Mouse (Mus musculus) heart, embryonic 11.5 days (tissue): Measurements from ENCODE around the gene Ubash3b. TPM values are rescaled to one million over a fixed set of nuclear protein-coding genes. Genes with fewer than 3 reads are reported as not detected.

ENCODE experiments used
- ATAC-seq: fragments of 200-750 bp; cut with Nextera tagmentation; replicated peaks from 2 replicates; pipeline ENCODE4 v1.8.0; 2017; ENCODE audit warnings: moderate library complexity; ENCODE audit not compliant: insufficient number of reproducible peaks, low FRiP score, low TSS enrichment
- H3K27ac ChIP-seq: fragments of 300-500 bp; sonication (generic); 2 replicates; pipeline ENCODE4 v1.5.1; 2014; ENCODE audit warnings: mild to moderate bottlenecking, low read depth, low read length
- H3K27me3 ChIP-seq: fragments of 300-500 bp; sonication (generic); 2 replicates; pipeline ENCODE4 v1.6.1; 2014; ENCODE audit warnings: mild to moderate bottlenecking, low read length, mixed read lengths; ENCODE audit not compliant: control insufficient read depth, insufficient read depth
- H3K36me3 ChIP-seq: fragments of 300-500 bp; sonication (generic); 2 replicates; pipeline ENCODE4 v1.6.1; 2014; ENCODE audit warnings: mild to moderate bottlenecking, low read length, moderate library complexity, mixed read lengths; ENCODE audit not compliant: control insufficient read depth, insufficient read depth
- H3K4me1 ChIP-seq: fragments of 300-500 bp; sonication (generic); 2 replicates; pipeline ENCODE4 v1.6.1; 2014; ENCODE audit warnings: low read length; ENCODE audit not compliant: control insufficient read depth, insufficient read depth
- H3K4me2 ChIP-seq: fragments of 300-500 bp; sonication (generic); 2 replicates; pipeline ENCODE4 v1.6.1; 2014; ENCODE audit warnings: mild to moderate bottlenecking, moderate library complexity
- H3K4me3 ChIP-seq: fragments of 300-500 bp; sonication (generic); 2 replicates; pipeline ENCODE4 v1.5.1; 2014; ENCODE audit warnings: low read depth, low read length
- H3K9ac ChIP-seq: fragments of 300-500 bp; sonication (generic); 2 replicates; pipeline ENCODE4 v1.6.1; 2014; ENCODE audit warnings: mild to moderate bottlenecking, low read depth, low read length, moderate library complexity
- H3K9me3 ChIP-seq: fragments of 300-500 bp; sonication (generic); replicated peaks from 2 replicates; pipeline ENCODE4 v1.6.1; 2016; ENCODE audit warnings: low read length; ENCODE audit not compliant: control insufficient read depth
- WGBS: fragments of 180-500 bp; shearing (Covaris S2); extraction: QIAGEN DNeasy Blood & Tissue Kit; methylation state at CpG from one replicate; pipeline ENCODE4 v1.1.7; 2014; ENCODE audit not compliant: insufficient replicate concordance; 5-methylcytosine and 5-hydroxymethylcytosine counted together
- polyA plus RNA-seq: library from polyadenylated mRNA; unstranded; fragments of >200 nt; fragmentation: Nextera tagmentation; extraction: Ambion mirVana; gene quantifications from 2 replicates; pipeline ENCODE4 v1.2.1, GENCODE M21; 2014

The Ubash3b gene
- polyA plus RNA-seq, 1 experiment from 2014 or later: 15.2 TPM

DNA sequence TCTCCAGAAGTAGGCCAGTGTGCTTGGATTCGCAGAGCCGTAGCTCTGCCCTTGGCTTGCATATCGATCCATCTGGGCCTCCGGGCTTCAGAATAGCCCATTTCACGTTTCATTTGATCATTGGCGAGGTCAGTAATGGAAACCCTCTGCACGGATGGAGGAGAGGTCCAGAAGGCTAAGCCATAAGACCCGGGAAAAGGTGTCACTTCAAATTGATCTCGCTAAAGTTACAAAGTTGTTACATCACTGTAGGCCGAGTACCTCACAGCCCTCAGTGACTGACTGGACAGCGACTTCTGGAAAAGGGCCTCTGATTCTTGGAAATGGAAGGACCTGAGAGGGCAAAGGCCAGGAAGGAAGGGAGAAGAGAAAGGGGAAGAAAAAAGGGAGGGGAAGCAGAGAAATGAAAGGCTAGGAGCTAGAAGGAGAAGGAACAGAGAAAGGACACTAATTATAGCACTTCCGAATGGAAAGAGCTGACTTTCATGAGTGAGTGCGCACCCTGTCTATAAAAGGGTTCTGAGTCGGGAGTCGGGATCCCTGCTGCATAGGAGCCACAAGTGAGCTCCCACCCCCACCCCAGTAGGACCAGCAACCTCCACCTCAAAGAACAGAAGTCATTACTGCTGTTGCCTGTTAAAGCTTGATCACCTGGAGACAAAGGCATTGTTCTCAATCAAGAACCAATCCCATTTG, 3.5 kb downstream of the Ubash3b start:
- Histone ChIP-seq H3K27ac (no peak overlapping the region; the same call in 1 of the 2 replicates), H3K4me2 (peak overlapping the region; percentile 94), H3K9ac (peak overlapping the region; percentile 85; the same call in 1 of the 2 replicates), H3K9me3 (no peaks in the 10 kb centered on the region), H3K4me1 (peaks cover 22% of the 10 kb centered on the region), H3K4me3 (peak overlapping the region; percentile 93), H3K27me3 (no peaks in the 10 kb centered on the region), H3K36me3 (no peaks in the 10 kb centered on the region)
- ATAC-seq: no peak
- WGBS: 21% methylated on average over 15 of the region's 15 CpGs

DNA sequence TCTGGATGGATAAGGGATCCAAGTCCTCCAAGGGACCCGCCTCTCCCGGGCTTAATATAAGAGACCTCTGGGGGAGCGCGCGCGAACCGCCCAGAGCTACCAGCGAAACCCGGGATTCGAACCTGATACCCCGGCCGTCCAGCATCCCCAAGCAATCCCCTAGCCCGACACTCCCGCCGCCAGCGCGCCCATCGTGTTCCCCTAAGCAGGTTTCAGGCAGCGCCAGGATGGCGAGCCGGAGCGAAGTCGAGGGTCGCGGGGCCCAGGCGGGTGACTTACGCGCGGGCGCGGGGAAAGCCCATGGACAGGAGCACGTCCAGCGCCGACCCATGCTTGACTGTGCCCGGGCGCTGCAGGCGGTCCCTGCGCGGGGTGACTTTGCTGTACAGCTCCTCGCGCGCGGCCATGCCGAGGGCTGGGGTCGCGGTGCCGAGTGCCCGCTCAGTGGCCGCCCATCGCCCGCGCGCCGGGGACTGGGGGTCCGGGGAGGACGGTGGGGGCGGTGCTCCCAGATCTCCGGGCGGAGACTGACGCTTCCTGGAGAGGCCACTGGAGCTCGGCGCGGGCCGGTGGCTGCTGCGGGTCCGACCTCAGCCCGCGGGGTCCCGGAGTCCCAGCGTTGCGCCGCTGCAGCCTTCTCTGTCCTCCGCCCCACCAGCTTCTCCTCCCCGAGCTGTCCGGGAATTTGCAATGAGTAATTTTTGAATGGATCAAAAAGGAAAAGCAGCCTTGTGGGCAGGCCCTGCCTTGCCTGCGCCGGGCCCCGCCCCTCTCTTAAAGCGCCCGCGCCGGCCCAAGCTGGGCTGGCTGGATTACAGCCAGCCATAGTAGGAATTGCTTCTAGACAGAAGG, 4.3 kb downstream of the Ubash3b start:
- Histone ChIP-seq H3K4me2 (peak overlapping the region; percentile 94), H3K9ac (peak overlapping the region; percentile 85), H3K27me3 (no peaks in the 10 kb centered on the region), H3K4me3 (peak overlapping the region; percentile 93), H3K27ac (peak overlapping the region; percentile 77), H3K9me3 (no peaks in the 10 kb centered on the region), H3K36me3 (no peaks in the 10 kb centered on the region), H3K4me1 (peaks cover 27% of the 10 kb centered on the region)
- WGBS: under 1% methylated on average over 82 of the region's 82 CpGs
- ATAC-seq: peak; percentile 84

DNA sequence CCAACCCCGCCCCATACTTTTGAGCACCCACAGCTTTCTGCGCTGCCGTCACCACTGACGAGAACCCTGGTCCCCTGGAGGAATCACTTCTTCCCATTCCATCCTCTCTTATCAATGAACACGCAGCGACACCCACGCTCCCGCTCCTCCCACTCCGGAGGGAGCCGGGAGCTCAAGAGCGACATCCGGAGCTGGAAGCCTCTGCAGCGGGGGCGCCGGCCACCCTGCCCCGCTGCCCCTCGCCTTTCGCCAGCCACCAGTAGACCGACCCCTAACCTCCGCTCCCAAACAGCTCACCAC, 4.8 kb downstream of the Ubash3b start:
- Histone ChIP-seq H3K36me3 (no peaks in the 10 kb centered on the region), H3K4me1 (peaks cover 27% of the 10 kb centered on the region), H3K9me3 (no peaks in the 10 kb centered on the region), H3K9ac (peak overlapping the region; percentile 85), H3K4me3 (peak overlapping the region; percentile 93), H3K27ac (no peak overlapping the region), H3K4me2 (peak overlapping the region; percentile 94), H3K27me3 (no peaks in the 10 kb centered on the region)
- no peak; the same call in 1 of the 2 replicates for ATAC-seq
- WGBS: 0% methylated on average over 20 of the region's 20 CpGs

DNA sequence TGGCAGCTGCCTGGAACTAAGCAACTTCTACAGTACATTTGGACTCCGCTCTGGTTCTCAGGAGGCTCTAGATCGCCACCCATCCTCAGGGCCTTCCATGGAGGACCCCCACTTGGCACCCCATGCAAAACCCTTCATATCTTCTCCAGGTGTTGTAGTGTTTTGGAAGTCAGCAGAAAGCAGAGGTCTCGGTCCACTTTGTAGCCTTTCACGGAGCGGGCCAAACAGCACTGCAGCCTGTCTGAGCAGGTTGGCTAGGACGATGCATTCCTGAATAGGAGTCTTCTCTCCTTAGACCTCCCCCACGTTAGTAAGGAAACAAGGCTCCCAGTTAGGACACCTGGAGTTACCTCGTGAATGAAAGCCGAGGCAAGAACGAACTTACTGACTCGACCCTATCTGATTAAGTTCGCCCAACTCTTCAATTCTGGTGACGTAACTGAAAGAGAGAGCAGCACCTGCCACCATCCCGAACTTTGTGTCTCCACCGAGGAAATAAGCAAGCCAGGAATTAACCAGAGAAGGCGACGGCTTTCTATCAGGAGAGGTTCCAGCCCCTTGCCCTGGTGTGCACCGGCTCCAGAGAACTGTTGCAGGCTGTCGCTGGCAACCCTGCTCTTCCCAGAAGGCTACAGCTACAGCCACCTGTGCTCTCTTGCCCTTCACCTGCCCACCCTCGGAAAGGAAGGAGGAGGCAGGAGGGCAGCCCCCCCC, 5.3 kb downstream of the Ubash3b start:
- no peaks in the 10 kb centered on the region for H3K36me3 ChIP-seq
- H3K4me1 ChIP-seq: peaks cover 27% of the 10 kb centered on the region
- 0 out of 2 replicates have a peak, but pooled peaks have one; percentile 5 for ATAC-seq
- 21% methylated on average over 19 of the region's 20 CpGs for WGBS
- H3K27me3 ChIP-seq: no peaks in the 10 kb centered on the region
- peak overlapping the region; percentile 85 for H3K9ac ChIP-seq
- H3K9me3 ChIP-seq: no peaks in the 10 kb centered on the region
- H3K4me3 ChIP-seq: peak overlapping the region; percentile 93
- peak overlapping the region; percentile 94 for H3K4me2 ChIP-seq
- no peak overlapping the region for H3K27ac ChIP-seq

DNA sequence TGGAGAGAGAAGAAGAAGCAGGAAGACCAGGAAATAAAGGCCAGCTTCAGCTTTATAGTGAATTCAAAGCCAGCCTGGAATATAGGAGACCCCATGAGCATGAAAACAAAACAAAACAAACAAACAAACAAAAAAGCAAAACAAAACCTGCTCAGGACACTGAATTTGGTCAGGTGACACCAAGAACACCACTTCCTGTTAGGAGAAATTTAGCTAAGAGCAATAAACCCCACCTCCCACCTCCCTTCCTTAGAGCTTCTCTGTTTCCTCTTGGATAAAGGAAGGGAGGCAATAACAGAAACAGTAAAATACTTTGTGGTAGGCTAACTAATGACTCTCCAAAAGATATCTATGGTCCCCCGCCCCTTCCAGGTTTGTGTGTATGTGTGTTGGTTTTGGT, 7.5 kb downstream of the Ubash3b start:
- no peaks in the 10 kb centered on the region for H3K36me3 ChIP-seq
- no peak overlapping the region for H3K27ac ChIP-seq
- H3K27me3 ChIP-seq: no peaks in the 10 kb centered on the region
- no peak overlapping the region for H3K4me3 ChIP-seq
- no peak overlapping the region for H3K9ac ChIP-seq
- peaks cover 34% of the 10 kb centered on the region for H3K4me1 ChIP-seq
- H3K4me2 ChIP-seq: no peak overlapping the region
- 72% methylated on average over 1 of the region's 1 CpGs for WGBS
- no peaks in the 10 kb centered on the region for H3K9me3 ChIP-seq
- ATAC-seq: no peak

DNA sequence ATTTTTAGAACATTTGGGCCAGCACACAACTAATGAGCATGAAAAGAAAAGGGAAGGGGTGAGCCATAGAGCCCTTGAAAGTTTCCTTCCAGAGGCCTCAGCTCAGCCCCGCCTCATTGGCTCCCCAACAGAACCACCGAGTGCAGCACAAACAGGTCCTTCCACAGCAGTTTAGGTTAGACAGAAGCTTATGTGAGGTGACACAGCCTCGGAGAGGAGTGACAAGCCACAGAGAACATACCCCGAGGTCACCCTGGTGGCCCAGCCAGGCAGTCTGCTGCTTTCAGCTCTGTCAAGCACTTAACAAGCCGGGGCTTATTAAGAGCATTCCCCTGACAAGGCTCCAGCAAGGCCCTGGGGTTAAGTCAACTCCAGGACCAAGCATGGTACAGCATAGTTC, 8.4 kb downstream of the Ubash3b start:
- no peaks in the 10 kb centered on the region for H3K27me3 ChIP-seq
- H3K9ac ChIP-seq: peak overlapping the region; percentile 35; the same call in 1 of the 2 replicates
- 27% methylated on average over 5 of the region's 5 CpGs for WGBS
- H3K4me2 ChIP-seq: peak overlapping the region; percentile 16; the same call in 1 of the 2 replicates
- peak overlapping the region; percentile 80 for H3K27ac ChIP-seq
- H3K9me3 ChIP-seq: no peaks in the 10 kb centered on the region
- no peak overlapping the region for H3K4me3 ChIP-seq
- ATAC-seq: no peak
- H3K4me1 ChIP-seq: peaks cover 34% of the 10 kb centered on the region
- H3K36me3 ChIP-seq: no peaks in the 10 kb centered on the region

DNA sequence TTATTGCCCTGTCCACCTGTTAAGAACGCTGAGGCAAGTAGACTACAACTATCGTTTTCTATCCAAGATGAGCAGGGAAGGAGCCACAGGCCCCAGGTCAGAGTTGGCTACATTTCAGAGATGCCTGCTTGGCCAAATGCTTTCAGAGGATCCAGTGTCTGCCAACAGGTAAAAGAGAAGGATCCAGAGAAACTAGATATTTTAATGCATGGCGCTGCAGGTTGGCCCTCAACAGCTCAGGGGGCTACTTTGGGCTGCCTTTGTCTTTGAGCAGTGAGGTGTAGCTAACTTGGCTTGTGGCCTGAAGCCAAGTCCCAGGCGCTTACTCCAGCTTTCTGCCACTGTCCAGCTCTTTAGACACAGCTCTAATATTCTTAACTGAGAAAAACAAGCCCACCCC, 10.0 kb downstream of the Ubash3b start:
- Histone ChIP-seq H3K27ac (no peak overlapping the region), H3K4me1 (peaks cover 37% of the 10 kb centered on the region), H3K4me2 (no peak overlapping the region), H3K27me3 (no peaks in the 10 kb centered on the region), H3K9me3 (no peaks in the 10 kb centered on the region), H3K36me3 (no peaks in the 10 kb centered on the region), H3K9ac (no peak overlapping the region), H3K4me3 (no peak overlapping the region)
- ATAC-seq: no peak
- 91% methylated on average over 4 of the region's 4 CpGs for WGBS

DNA sequence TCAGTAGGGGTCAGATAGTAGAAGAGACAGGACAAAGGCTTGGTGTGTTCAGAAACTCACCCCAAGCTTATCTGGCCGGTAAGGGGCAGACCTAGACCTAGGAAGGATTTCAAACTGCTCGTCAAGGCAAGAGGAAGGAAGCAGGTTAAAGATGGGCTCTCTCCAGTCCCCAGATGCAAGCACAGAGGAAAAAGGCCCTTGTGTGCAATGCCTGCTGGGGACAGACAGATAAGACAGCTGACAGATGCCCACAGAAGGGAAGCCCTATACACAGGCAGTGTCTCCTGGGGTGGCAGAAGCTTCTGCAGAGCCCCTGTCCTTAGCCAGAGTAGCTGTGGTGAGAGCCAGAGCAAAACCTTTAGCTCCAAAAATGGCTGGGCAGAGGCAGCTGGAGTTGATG, 11.6 kb downstream of the Ubash3b start:
- H3K9me3 ChIP-seq: no peaks in the 10 kb centered on the region
- no peak for ATAC-seq
- H3K9ac ChIP-seq: no peak overlapping the region
- no peak overlapping the region for H3K4me3 ChIP-seq
- WGBS: 12% methylated on average over 2 of the region's 2 CpGs
- H3K36me3 ChIP-seq: no peaks in the 10 kb centered on the region
- H3K4me1 ChIP-seq: peaks cover 30% of the 10 kb centered on the region
- H3K27me3 ChIP-seq: no peaks in the 10 kb centered on the region
- no peak overlapping the region for H3K27ac ChIP-seq
- no peak overlapping the region for H3K4me2 ChIP-seq
